Mouse (Mus musculus) lung, adult 2 months (tissue): ENCODE results near the gene Ccdc194. TPM values are rescaled to one million over a fixed set of nuclear protein-coding genes. Genes with fewer than 3 reads are reported as not detected.

Experiments
- DNase-seq: peaks from one replicate; pipeline ENCODE4 v3.0.0; 2022
- H3K4me1 ChIP-seq: fragments of 200-500 bp; 2 replicates; pipeline ENCODE4 v1.6.1; 2011; ENCODE audit warnings: low read length; ENCODE audit not compliant: control insufficient read depth, insufficient read depth
- H3K4me3 ChIP-seq: fragments of 200-500 bp; replicated peaks from 2 replicates; pipeline ENCODE3; 2011; ENCODE audit warnings: low read depth, mild to moderate bottlenecking, control low read depth, low read length; ENCODE audit errors: extremely low read depth
- CTCF ChIP-seq: fragments of 200-500 bp; IDR thresholded peaks from 2 replicates; pipeline ENCODE4 v1.5.1; 2011; ENCODE audit warnings: mild to moderate bottlenecking, low read length, control low read depth; ENCODE audit not compliant: insufficient read depth
- POLR2A ChIP-seq: fragments of 200-500 bp; IDR thresholded peaks from 2 replicates; pipeline ENCODE4 v1.6.1; 2011; ENCODE audit warnings: low read depth, mild to moderate bottlenecking, control low read depth, low read length, borderline replicate concordance; ENCODE audit errors: extremely low read depth
- WGBS: fragments of 180-500 bp; shearing (Covaris S2); methylation state at CpG from one replicate; pipeline ENCODE4 v1.1.7; 2018; 5-methylcytosine and 5-hydroxymethylcytosine counted together
- polyA plus RNA-seq: library from polyadenylated mRNA; depleted of rRNA; stranded (reverse); fragments of >200 nt; gene quantifications from 2 replicates; pipeline ENCODE4 v1.2.3, GENCODE M21; 2012

Ccdc194 gene
- polyA plus RNA-seq, 1 experiment = 0.49 TPM

GRCm38 (mm10) chr8:71497077-71497645 lies 28.4 kb downstream of the Ccdc194 start:
- TF ChIP-seq CTCF (no peak), POLR2A (no peak)
- DNase-seq = no peak
- WGBS = 95% methylated on average over 1 of the region's 1 CpGs
- Histone ChIP-seq H3K4me1 (peaks cover 31% of the 10 kb centered on the region), H3K4me3 (no peak overlapping the region)

DNA sequence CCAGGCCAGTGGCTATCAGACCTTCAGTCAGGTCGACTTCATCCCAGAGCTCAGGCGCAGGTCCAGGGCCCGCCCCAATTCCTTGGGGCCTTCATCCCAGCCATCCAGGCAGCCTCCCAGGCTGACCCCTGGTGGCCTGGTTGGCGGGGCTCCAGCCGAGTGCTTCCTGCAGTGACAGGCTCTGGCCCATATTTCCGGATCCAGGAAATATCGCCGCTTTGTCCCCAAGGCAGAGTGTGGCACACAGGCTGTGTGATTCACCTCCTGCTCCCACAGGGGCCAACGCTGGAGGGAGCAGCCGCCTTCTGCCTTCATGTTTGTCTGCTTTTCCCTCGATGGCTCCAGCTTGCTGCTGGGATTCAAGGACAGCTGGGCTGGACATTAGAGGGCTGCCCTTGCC lies 29.0 kb downstream of the Ccdc194 start:
- H3K4me3 ChIP-seq = no peak overlapping the region
- peak; percentile 78 for DNase-seq
- H3K4me1 ChIP-seq = peaks cover 31% of the 10 kb centered on the region
- 31% methylated on average over 11 of the region's 11 CpGs for WGBS
- TF ChIP-seq POLR2A (no peak), CTCF (0 out of 2 replicates have a peak, but pooled peaks have one; percentile 33)

- DNase-seq = no peak
- WGBS = 50% methylated on average over 5 of the region's 5 CpGs
- Histone ChIP-seq H3K4me3 (no peak overlapping the region), H3K4me1 (peaks cover 31% of the 10 kb centered on the region)
- no peak for TF ChIP-seq POLR2A
- TF ChIP-seq CTCF = no peak
Measured at GRCm38 (mm10) chr8:71495811-71496210, 29.7 kb downstream of the Ccdc194 start.

DNA sequence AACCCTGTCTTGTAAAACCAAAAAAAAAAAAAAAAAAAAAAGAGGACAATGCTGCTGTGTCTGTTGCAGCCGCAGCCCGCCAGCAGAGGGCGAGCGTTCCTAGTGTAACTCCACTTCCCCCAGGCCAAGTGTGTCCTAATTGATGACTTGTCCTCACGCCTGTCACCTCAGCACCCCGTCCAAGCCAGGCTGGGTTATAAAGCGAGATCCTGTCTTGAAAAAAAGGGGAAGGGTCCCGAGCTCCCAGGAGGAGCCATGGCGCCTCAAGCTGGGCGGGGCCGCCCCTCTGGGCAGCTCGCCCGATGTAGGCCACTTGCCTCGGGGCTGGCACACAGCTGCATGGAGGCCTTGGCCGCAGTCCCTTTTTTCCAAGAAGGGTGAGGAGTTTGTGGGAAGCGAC lies 30.5 kb downstream of the Ccdc194 start:
- Histone ChIP-seq H3K4me1 (peaks cover 31% of the 10 kb centered on the region), H3K4me3 (no peak overlapping the region)

DNA sequence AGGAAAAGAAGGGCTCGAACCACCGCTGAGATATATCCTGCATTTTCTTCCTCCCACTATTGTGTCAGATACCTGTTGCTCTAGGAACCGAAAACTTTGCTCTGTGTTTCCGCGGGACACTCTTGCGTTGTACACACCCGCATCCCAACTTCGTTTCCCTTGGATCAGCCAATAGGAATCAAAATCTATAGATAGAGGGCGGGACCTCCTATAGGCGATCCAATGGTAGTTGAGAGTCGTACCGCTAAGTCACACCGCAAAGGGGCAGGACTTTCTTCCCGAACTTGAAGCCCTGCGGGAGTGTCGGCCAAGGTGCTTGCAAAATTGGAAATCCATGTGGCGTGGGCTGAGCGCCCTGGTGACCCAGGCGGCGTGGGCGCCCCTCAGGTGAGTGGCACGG lies 37.1 kb downstream of the Ccdc194 start:
- peaks cover 19% of the 10 kb centered on the region for H3K4me1 ChIP-seq
- TF ChIP-seq CTCF = no peak
- TF ChIP-seq POLR2A = peak; percentile 65; the same call in 1 of the 2 replicates
- WGBS = under 1% methylated on average over 22 of the region's 22 CpGs
- DNase-seq = peak; percentile 81
- peak overlapping the region; percentile 79 for H3K4me3 ChIP-seq

More for the DNA sequence above, 30.5 kb downstream of the Ccdc194 start:
- WGBS = 6% methylated on average over 16 of the region's 16 CpGs
- DNase-seq = peak; percentile 86
- TF ChIP-seq POLR2A = no peak
- TF ChIP-seq CTCF = peak; percentile 73

DNA sequence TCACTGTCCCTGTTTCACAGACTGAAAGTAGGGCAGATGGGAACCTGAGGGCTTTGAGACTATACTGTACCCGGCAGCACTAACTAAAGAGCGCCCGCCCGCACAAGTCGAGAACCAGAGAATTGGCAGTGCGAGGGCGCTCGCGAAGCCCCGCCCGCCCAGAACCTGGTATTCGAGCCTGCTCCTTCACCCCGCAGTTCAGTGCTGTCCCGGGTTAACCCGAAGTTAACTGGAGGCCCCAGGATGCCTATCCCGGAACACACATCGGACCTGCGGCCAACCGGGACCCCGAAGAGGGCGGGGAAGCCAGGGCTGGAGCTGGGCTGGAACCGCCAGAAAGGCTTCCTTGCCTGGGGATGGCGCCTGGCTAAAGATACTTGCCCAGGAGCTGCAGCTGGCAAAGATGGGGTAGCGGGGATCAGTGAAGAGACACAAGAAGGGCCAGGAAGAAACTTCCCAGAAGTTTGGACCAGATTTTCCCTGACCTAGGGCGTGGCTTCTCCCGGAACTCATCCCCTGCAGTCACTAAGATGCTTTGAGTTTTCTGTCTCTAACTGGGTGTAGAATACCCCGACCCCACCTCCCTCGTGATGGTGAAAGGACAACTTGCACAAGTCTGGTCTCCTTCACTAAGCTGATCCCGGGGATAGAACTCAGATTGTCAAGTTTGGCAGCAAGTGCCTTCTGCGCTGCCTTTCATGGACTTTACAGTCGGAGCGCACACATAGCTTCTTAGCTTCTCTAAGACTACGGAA lies 37.6 kb downstream of the Ccdc194 start, which contains the start of gene Gtpbp3:
Gtpbp3 (plus strand) TSS at position 413 of the 755 bp plus-strand sequence.
- H3K4me1 ChIP-seq = peaks cover 19% of the 10 kb centered on the region
- peak within 1 kb of the TSS; percentile 79 for H3K4me3 ChIP-seq
- peak; percentile 82 for DNase-seq
- WGBS = under 1% methylated on average over 33 of the region's 33 CpGs
- TF ChIP-seq CTCF (no peak), POLR2A (peak; percentile 50; the same call in 1 of the 2 replicates)

- no peak overlapping the region for H3K4me3 ChIP-seq
- WGBS = 6% methylated on average over 7 of the region's 7 CpGs
- TF ChIP-seq CTCF (no peak), POLR2A (no peak)
- DNase-seq = peak; percentile 49
- peaks cover 19% of the 10 kb centered on the region for H3K4me1 ChIP-seq
Measured at GRCm38 (mm10) chr8:71486136-71486529, 39.4 kb downstream of the Ccdc194 start.

GRCm38 (mm10) chr8:71485142-71486135 lies 40.1 kb downstream of the Ccdc194 start, which contains the start of gene Ano8:
Ano8 (minus strand) TSS chr8:71485963.
- peak; percentile 74 for DNase-seq
- Histone ChIP-seq H3K4me3 (peak within 1 kb of the TSS; percentile 74), H3K4me1 (peaks cover 19% of the 10 kb centered on the region)
- no peak for TF ChIP-seq CTCF
- TF ChIP-seq POLR2A = peak; percentile 31; the same call in 1 of the 2 replicates
- WGBS = 6% methylated on average over 58 of the region's 58 CpGs

DNA sequence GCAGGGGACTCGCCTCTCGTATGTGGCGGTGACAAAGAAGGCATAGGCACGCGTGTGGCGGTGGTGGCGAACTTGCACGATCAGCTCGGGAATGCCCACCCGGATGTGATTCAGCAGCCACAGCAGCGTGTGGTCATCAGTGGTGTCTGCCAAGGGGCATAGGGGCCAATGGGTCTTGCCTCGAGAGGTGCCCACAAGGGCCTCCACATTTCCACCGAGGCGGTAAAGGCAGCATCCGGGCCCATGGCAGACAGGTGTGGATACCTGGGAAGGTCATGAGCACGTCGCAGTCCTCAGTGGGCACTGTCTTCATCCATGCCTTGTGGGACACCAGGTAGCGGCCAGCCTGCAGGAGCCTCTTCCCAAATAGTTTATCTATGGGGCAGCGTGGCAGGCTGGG lies 40.8 kb downstream of the Ccdc194 start:
- TF ChIP-seq POLR2A (no peak), CTCF (no peak)
- no peak for DNase-seq
- Histone ChIP-seq H3K4me1 (peaks cover 19% of the 10 kb centered on the region), H3K4me3 (no peak overlapping the region)
- WGBS = 94% methylated on average over 19 of the region's 19 CpGs
